Mouse (Mus musculus): ENCODE measurements around the gene Btg2.

The Btg2 gene

GRCm38 (mm10) chr1:134078061-134078795, 692 bp downstream of the Btg2 start:
- DNase-seq (ENCODE audit: low read depth, low spot score), result peak; percentile 80

- peak; percentile 73 for DNase-seq (ENCODE audit: low read depth, low spot score)
Measured at GRCm38 (mm10) chr1:134077389-134078060, 1.4 kb downstream of the Btg2 start.

GRCm38 (mm10) chr1:134076789-134077188, 2.1 kb downstream of the Btg2 start:
- no peak for DNase-seq (ENCODE audit: low read depth, low spot score)

- DNase-seq (ENCODE audit: low read depth, low spot score), result no peak
Measured at GRCm38 (mm10) chr1:134075532-134075931, 3.4 kb downstream of the Btg2 start.

- no peak for DNase-seq (ENCODE audit: low read depth, low spot score)
Measured at GRCm38 (mm10) chr1:134074606-134075005, 4.3 kb downstream of the Btg2 start.

GRCm38 (mm10) chr1:134074184-134074583, 4.7 kb downstream of the Btg2 start:
- DNase-seq (ENCODE audit: low read depth, low spot score), result no peak

- DNase-seq (ENCODE audit: low read depth, low spot score), result no peak
Measured at GRCm38 (mm10) chr1:134073658-134074057, 5.3 kb downstream of the Btg2 start.

GRCm38 (mm10) chr1:134073061-134073564, 5.8 kb downstream of the Btg2 start:
- DNase-seq (ENCODE audit: low read depth, low spot score), result no peak

- DNase-seq (ENCODE audit: low read depth, low spot score), result no peak
Measured at GRCm38 (mm10) chr1:134071411-134072018, 7.4 kb downstream of the Btg2 start.

GRCm38 (mm10) chr1:134070099-134070669, 8.7 kb downstream of the Btg2 start:
- DNase-seq (ENCODE audit: low read depth, low spot score), result no peak

- DNase-seq (ENCODE audit: low read depth, low spot score), result peak; percentile 43
Measured at GRCm38 (mm10) chr1:134067143-134067619, 11.7 kb downstream of the Btg2 start.

GRCm38 (mm10) chr1:134066554-134066953, 12.4 kb downstream of the Btg2 start:
- no peak for DNase-seq (ENCODE audit: low read depth, low spot score)

- no peak for DNase-seq (ENCODE audit: low read depth, low spot score)
Measured at GRCm38 (mm10) chr1:134065241-134065809, 13.6 kb downstream of the Btg2 start.

- DNase-seq (ENCODE audit: low read depth, low spot score), result no peak
Measured at GRCm38 (mm10) chr1:134064296-134064831, 14.6 kb downstream of the Btg2 start.

- DNase-seq (ENCODE audit: low read depth, low spot score), result peak; percentile 58
Measured at GRCm38 (mm10) chr1:134063773-134064125, 15.2 kb downstream of the Btg2 start.

GRCm38 (mm10) chr1:134063086-134063772, 15.7 kb downstream of the Btg2 start:
- DNase-seq (ENCODE audit: low read depth, low spot score), result peak; percentile 79

- peak; percentile 53 for DNase-seq (ENCODE audit: low read depth, low spot score)
Measured at GRCm38 (mm10) chr1:134062411-134063085, 16.4 kb downstream of the Btg2 start.

GRCm38 (mm10) chr1:134061915-134062314, 17.0 kb downstream of the Btg2 start:
- DNase-seq (ENCODE audit: low read depth, low spot score), result no peak

- peak; percentile 98 for DNase-seq (ENCODE audit: low read depth, low spot score)
Measured at GRCm38 (mm10) chr1:134060849-134061569, 17.9 kb downstream of the Btg2 start.

Data from brain, adult 2 months (tissue).